Mouse (Mus musculus): ENCODE data around the gene Tenm3. TPM values are rescaled to one million over a fixed set of nuclear protein-coding genes. Genes with fewer than 3 reads are reported as not detected.

The Tenm3 gene
- polyA plus RNA-seq, 1 experiment, result 12.8 TPM

GRCm38 (mm10) chr8:48803070-48803469 is 40.7 kb downstream of the Tenm3 start:
- no peak overlapping the region for H3K4me2 ChIP-seq (ENCODE audit: low read depth)

GRCm38 (mm10) chr8:48802231-48802630 is 41.5 kb downstream of the Tenm3 start:
- TF ChIP-seq SRF (IDR thresholded peaks at IDR 0.05; ENCODE audit: control insufficient read depth, insufficient read length, low read depth), result no peak
- TF ChIP-seq REST (IDR thresholded peaks at IDR 0.05; ENCODE audit: insufficient read depth, insufficient read length), result no peak
- TF ChIP-seq TCF3 (IDR thresholded peaks at IDR 0.05; ENCODE audit: insufficient read length, low read depth), result no peak
- TF ChIP-seq E2F4 (IDR thresholded peaks at IDR 0.05; ENCODE audit: insufficient read depth), result no peak
- no peak for TF ChIP-seq MYOG (IDR thresholded peaks at IDR 0.05; ENCODE audit: control insufficient read depth in 1 of 3, insufficient read depth in 1 of 3, insufficient read length in 2 of 3, low read depth in 2 of 3)
- no peak for TF ChIP-seq CEBPB (IDR thresholded peaks at IDR 0.05; ENCODE audit: insufficient read depth, poor library complexity, severe bottlenecking)
- TF ChIP-seq POLR2AphosphoS2 (IDR thresholded peaks at IDR 0.05; ENCODE audit: insufficient read length, low read depth), result no peak
- no peak for TF ChIP-seq MAX (IDR thresholded peaks at IDR 0.05; ENCODE audit: low read depth)
- no peak for TF ChIP-seq MYOD1 (IDR thresholded peaks at IDR 0.05; ENCODE audit: control insufficient read depth in 1 of 3, insufficient read length in 2 of 3, low read depth in 2 of 3)
- no peak for TF ChIP-seq TCF12 (IDR thresholded peaks at IDR 0.05; ENCODE audit: insufficient read depth, poor library complexity, severe bottlenecking)
- no peak for TF ChIP-seq POLR2A (IDR thresholded peaks at IDR 0.05; ENCODE audit: insufficient read length, low read depth)
- TF ChIP-seq USF1 (IDR thresholded peaks at IDR 0.05; ENCODE audit: low read depth), result no peak
- no peaks in the 10 kb centered on the region for H3K79me2 ChIP-seq (ENCODE audit: control insufficient read depth, insufficient read depth)
- no peak overlapping the region for H3ac ChIP-seq (ENCODE audit: control insufficient read depth, insufficient read length)
- H3K36me3 ChIP-seq (ENCODE audit: control insufficient read depth, insufficient read depth), result no peaks in the 10 kb centered on the region
- H3K4me2 ChIP-seq (ENCODE audit: low read depth), result no peak overlapping the region
- H3K27me3 ChIP-seq (ENCODE audit: control insufficient read depth, insufficient read depth, insufficient read length), result no peaks in the 10 kb centered on the region
- H3K4me3 ChIP-seq, result no peak overlapping the region

More at GRCm38 (mm10) chr8:48803070-48803469, 40.7 kb downstream of the Tenm3 start:
- H3ac ChIP-seq (ENCODE audit: control insufficient read depth, insufficient read length), result no peak overlapping the region
- no peaks in the 10 kb centered on the region for H3K79me2 ChIP-seq (ENCODE audit: control insufficient read depth, insufficient read depth)
- H3K27me3 ChIP-seq (ENCODE audit: control insufficient read depth, insufficient read depth, insufficient read length), result no peaks in the 10 kb centered on the region
- H3K4me3 ChIP-seq, result no peak overlapping the region
- TF ChIP-seq SRF (IDR thresholded peaks at IDR 0.05; ENCODE audit: control insufficient read depth, insufficient read length, low read depth), result no peak
- TF ChIP-seq MYOG (IDR thresholded peaks at IDR 0.05; ENCODE audit: control insufficient read depth in 1 of 3, insufficient read depth in 1 of 3, insufficient read length in 2 of 3, low read depth in 2 of 3), result no peak
- TF ChIP-seq MAX (IDR thresholded peaks at IDR 0.05; ENCODE audit: low read depth), result no peak
- TF ChIP-seq POLR2A (IDR thresholded peaks at IDR 0.05; ENCODE audit: insufficient read length, low read depth), result no peak
- TF ChIP-seq USF1 (IDR thresholded peaks at IDR 0.05; ENCODE audit: low read depth), result no peak
- no peak for TF ChIP-seq POLR2AphosphoS2 (IDR thresholded peaks at IDR 0.05; ENCODE audit: insufficient read length, low read depth)
- TF ChIP-seq E2F4 (IDR thresholded peaks at IDR 0.05; ENCODE audit: insufficient read depth), result no peak
- no peak for TF ChIP-seq REST (IDR thresholded peaks at IDR 0.05; ENCODE audit: insufficient read depth, insufficient read length)
- TF ChIP-seq TCF3 (IDR thresholded peaks at IDR 0.05; ENCODE audit: insufficient read length, low read depth), result no peak
- no peak for TF ChIP-seq MYOD1 (IDR thresholded peaks at IDR 0.05; ENCODE audit: control insufficient read depth in 1 of 3, insufficient read length in 2 of 3, low read depth in 2 of 3)
- no peak for TF ChIP-seq TCF12 (IDR thresholded peaks at IDR 0.05; ENCODE audit: insufficient read depth, poor library complexity, severe bottlenecking)
- TF ChIP-seq CEBPB (IDR thresholded peaks at IDR 0.05; ENCODE audit: insufficient read depth, poor library complexity, severe bottlenecking), result no peak
- H3K36me3 ChIP-seq (ENCODE audit: control insufficient read depth, insufficient read depth), result no peaks in the 10 kb centered on the region

GRCm38 (mm10) chr8:48797955-48798359 is 45.8 kb downstream of the Tenm3 start:
- H3ac ChIP-seq (ENCODE audit: control insufficient read depth, insufficient read length), result no peak overlapping the region
- H3K27me3 ChIP-seq (ENCODE audit: control insufficient read depth, insufficient read depth, insufficient read length), result no peaks in the 10 kb centered on the region
- H3K36me3 ChIP-seq (ENCODE audit: control insufficient read depth, insufficient read depth), result no peaks in the 10 kb centered on the region
- no peak overlapping the region for H3K4me3 ChIP-seq
- H3K4me2 ChIP-seq (ENCODE audit: low read depth), result no peak overlapping the region
- H3K79me2 ChIP-seq (ENCODE audit: control insufficient read depth, insufficient read depth), result no peaks in the 10 kb centered on the region
- no peak for TF ChIP-seq E2F4 (IDR thresholded peaks at IDR 0.05; ENCODE audit: insufficient read depth)
- TF ChIP-seq POLR2AphosphoS2 (IDR thresholded peaks at IDR 0.05; ENCODE audit: insufficient read length, low read depth), result no peak
- TF ChIP-seq SRF (IDR thresholded peaks at IDR 0.05; ENCODE audit: control insufficient read depth, insufficient read length, low read depth), result no peak
- no peak for TF ChIP-seq MAX (IDR thresholded peaks at IDR 0.05; ENCODE audit: low read depth)
- TF ChIP-seq CEBPB (IDR thresholded peaks at IDR 0.05; ENCODE audit: insufficient read depth, poor library complexity, severe bottlenecking), result no peak
- TF ChIP-seq TCF12 (IDR thresholded peaks at IDR 0.05; ENCODE audit: insufficient read depth, poor library complexity, severe bottlenecking), result no peak
- no peak for TF ChIP-seq TCF3 (IDR thresholded peaks at IDR 0.05; ENCODE audit: insufficient read length, low read depth)

- no peak for TF ChIP-seq E2F4 (IDR thresholded peaks at IDR 0.05; ENCODE audit: insufficient read depth)
- no peak for TF ChIP-seq POLR2AphosphoS2 (IDR thresholded peaks at IDR 0.05; ENCODE audit: insufficient read length, low read depth)
- no peak for TF ChIP-seq TCF3 (IDR thresholded peaks at IDR 0.05; ENCODE audit: insufficient read length, low read depth)
- no peak for TF ChIP-seq USF1 (IDR thresholded peaks at IDR 0.05; ENCODE audit: low read depth)
- no peak for TF ChIP-seq POLR2A (IDR thresholded peaks at IDR 0.05; ENCODE audit: insufficient read length, low read depth)
- TF ChIP-seq MYOD1 (IDR thresholded peaks at IDR 0.05; ENCODE audit: control insufficient read depth in 1 of 3, insufficient read length in 2 of 3, low read depth in 2 of 3), result no peak
- no peak for TF ChIP-seq CEBPB (IDR thresholded peaks at IDR 0.05; ENCODE audit: insufficient read depth, poor library complexity, severe bottlenecking)
- H3K79me2 ChIP-seq (ENCODE audit: control insufficient read depth, insufficient read depth), result peaks cover 26% of the 10 kb centered on the region
- H3K27me3 ChIP-seq (ENCODE audit: control insufficient read depth, insufficient read depth, insufficient read length), result no peaks in the 10 kb centered on the region
- no peak overlapping the region for H3ac ChIP-seq (ENCODE audit: control insufficient read depth, insufficient read length)
- no peak overlapping the region for H3K4me3 ChIP-seq
- H3K4me2 ChIP-seq (ENCODE audit: low read depth), result no peak overlapping the region
- H3K36me3 ChIP-seq (ENCODE audit: control insufficient read depth, insufficient read depth), result no peaks in the 10 kb centered on the region
Measured at GRCm38 (mm10) chr8:48794285-48794684, 49.5 kb downstream of the Tenm3 start.

- Histone ChIP-seq H3K79me2 (ENCODE audit: control insufficient read depth, insufficient read depth) (peaks cover 26% of the 10 kb centered on the region), H3K27me3 (ENCODE audit: control insufficient read depth, insufficient read depth, insufficient read length) (no peaks in the 10 kb centered on the region)
- TF ChIP-seq MAX (IDR thresholded peaks at IDR 0.05; ENCODE audit: low read depth), result no peak
- TF ChIP-seq E2F4 (IDR thresholded peaks at IDR 0.05; ENCODE audit: insufficient read depth), result no peak
- no peak for TF ChIP-seq TCF12 (IDR thresholded peaks at IDR 0.05; ENCODE audit: insufficient read depth, poor library complexity, severe bottlenecking)
- TF ChIP-seq POLR2A (IDR thresholded peaks at IDR 0.05; ENCODE audit: insufficient read length, low read depth), result no peak
- no peak for TF ChIP-seq CEBPB (IDR thresholded peaks at IDR 0.05; ENCODE audit: insufficient read depth, poor library complexity, severe bottlenecking)
- TF ChIP-seq POLR2AphosphoS2 (IDR thresholded peaks at IDR 0.05; ENCODE audit: insufficient read length, low read depth), result no peak
- no peak for TF ChIP-seq MYOD1 (IDR thresholded peaks at IDR 0.05; ENCODE audit: control insufficient read depth in 1 of 3, insufficient read length in 2 of 3, low read depth in 2 of 3)
Measured at GRCm38 (mm10) chr8:48793729-48794128, 50.0 kb downstream of the Tenm3 start.

More at GRCm38 (mm10) chr8:48793729-48794128, 50.0 kb downstream of the Tenm3 start:
- Histone ChIP-seq H3K4me2 (ENCODE audit: low read depth) (no peak overlapping the region), H3K36me3 (ENCODE audit: control insufficient read depth, insufficient read depth) (no peaks in the 10 kb centered on the region), H3ac (ENCODE audit: control insufficient read depth, insufficient read length) (no peak overlapping the region), H3K4me3 (no peak overlapping the region)
